Mouse (Mus musculus): Measurements from ENCODE around the gene Ankrd27. TPM values are rescaled to one million over a fixed set of nuclear protein-coding genes. Genes with fewer than 3 reads are reported as not detected.

Gene Ankrd27
- total and polyA plus RNA-seq, 3 experiments: 49.0 to 103 (median 74.9) TPM

GRCm38 (mm10) chr7:35588680-35589428 lies 2.8 kb downstream of the Ankrd27 start:
- H3K27ac ChIP-seq (ENCODE audit: control insufficient read depth, low read depth, low read length): peak overlapping the region; percentile 96
- H3K36me3 ChIP-seq (ENCODE audit: control insufficient read depth in 1 of 2, insufficient read depth in 2 of 2, low read length in 2 of 2): peaks cover 2 to 23% of the 10 kb centered on the region in 2 experiments; a peak in 2 of 4 replicates
- no peaks in the 10 kb centered on the region for H3K27me3 ChIP-seq (ENCODE audit: control insufficient read depth in 1 of 2, insufficient read depth in 2 of 2, low read length in 2 of 2)
- peaks cover 12 to 31% of the 10 kb centered on the region in 2 experiments for H3K4me1 ChIP-seq (ENCODE audit: control insufficient read depth in 1 of 2, insufficient read depth in 2 of 2, low read length in 2 of 2)
- DNase-seq (ENCODE audit: low read depth, low spot score): peak; percentile 93
- TF ChIP-seq ETS1 (IDR thresholded peaks at IDR 0.05; ENCODE audit: low read depth, low read length) (peak; percentile 97), MAX (IDR thresholded peaks at IDR 0.05; ENCODE audit: low read length) (peak; percentile 96), ZMIZ1 (IDR thresholded peaks at IDR 0.05; ENCODE audit: low read depth, low read length) (no peak), MYC (IDR thresholded peaks at IDR 0.05; ENCODE audit: low read depth, low read length) (peak; percentile 68), MAFK (IDR thresholded peaks at IDR 0.05; ENCODE audit: borderline replicate concordance, low read depth, low read length) (no peak), KAT2A (conservative IDR thresholded peaks at IDR 0.05; ENCODE audit: low read depth, low read length) (0 out of 2 replicates have a peak, but pooled peaks have one; percentile 8), ZKSCAN1 (IDR thresholded peaks at IDR 0.05; ENCODE audit: low read depth, low read length) (no peak), TCF12 (IDR thresholded peaks at IDR 0.05; ENCODE audit: low read depth, low read length) (peak; percentile 95), NELFE (IDR thresholded peaks at IDR 0.05; ENCODE audit: low read depth, low read length) (peak; percentile 39; the same call in 1 of the 2 replicates), BHLHE40 (IDR thresholded peaks at IDR 0.05; ENCODE audit: borderline replicate concordance, low read depth, low read length) (peak; percentile 98), POLR2AphosphoS2 (IDR thresholded peaks at IDR 0.05; ENCODE audit: low read length) (peak; percentile 44; the same call in 1 of the 2 replicates), EP300 (IDR thresholded peaks at IDR 0.05; ENCODE audit: low read depth in 1 of 2, low read length in 2 of 2) (peak; percentile 82 to 91), USF1 (IDR thresholded peaks at IDR 0.05; ENCODE audit: low read depth, low read length) (peak; percentile 98), MYB (IDR thresholded peaks at IDR 0.05; ENCODE audit: low read depth, low read length) (no peak), HCFC1 (IDR thresholded peaks at IDR 0.05; ENCODE audit: low read depth, low read length) (0 out of 2 replicates have a peak, but pooled peaks have one; percentile 25), POLR2AphosphoS5 (IDR thresholded peaks at IDR 0.05; ENCODE audit: borderline replicate concordance, low read depth, low read length) (no peak), TAL1 (IDR thresholded peaks at IDR 0.05; ENCODE audit: low read length) (peak; percentile 73), SIN3A (IDR thresholded peaks at IDR 0.05; ENCODE audit: low read length) (peak; percentile 93), MXI1 (IDR thresholded peaks at IDR 0.05; ENCODE audit: low read depth, low read length) (peak; percentile 71), CTCF (IDR thresholded peaks at IDR 0.05 in 2 of 3, conservative IDR thresholded peaks at IDR 0.05 in 1 of 3; ENCODE audit: control insufficient read depth in 1 of 3, insufficient read depth in 1 of 3, low read depth in 2 of 3, low read length in 3 of 3, poor library complexity in 1 of 3, severe bottlenecking in 1 of 3) (no peak), CHD2 (IDR thresholded peaks at IDR 0.05; ENCODE audit: low read length) (no peak), CHD1 (IDR thresholded peaks at IDR 0.05; ENCODE audit: low read depth, low read length) (no peak), RCOR1 (IDR thresholded peaks at IDR 0.05; ENCODE audit: low read depth, low read length) (peak; percentile 84), GATA1 (IDR thresholded peaks at IDR 0.05; ENCODE audit: low read depth, low read length) (peak; percentile 95), ZNF384 (IDR thresholded peaks at IDR 0.05; ENCODE audit: low read depth, low read length) (peak; percentile 32; the same call in 1 of the 2 replicates), USF2 (IDR thresholded peaks at IDR 0.05; ENCODE audit: borderline replicate concordance in 1 of 2, insufficient read depth in 1 of 2, low read depth in 1 of 2, low read length in 2 of 2) (peak; percentile 34 to 92; a peak in 2 of 4 replicates)
- no peaks in the 10 kb centered on the region for H3K9me3 ChIP-seq (replicated peaks; ENCODE audit: insufficient read depth, low read length)
- peak overlapping the region; percentile 32 for H3K9ac ChIP-seq (ENCODE audit: control insufficient read depth, low read depth, low read length, poor library complexity, severe bottlenecking)
- H3K4me3 ChIP-seq (ENCODE audit: control insufficient read depth in 1 of 2, insufficient read depth in 1 of 2, low read depth in 2 of 2, low read length in 2 of 2): peak overlapping the region; percentile 40 to 47; a peak in 3 of 4 replicates
- peaks cover 31% of the 10 kb centered on the region for H3K79me2 ChIP-seq (ENCODE audit: control insufficient read depth, insufficient read depth, low read length, poor library complexity)
